In the genomic region with DNA sequence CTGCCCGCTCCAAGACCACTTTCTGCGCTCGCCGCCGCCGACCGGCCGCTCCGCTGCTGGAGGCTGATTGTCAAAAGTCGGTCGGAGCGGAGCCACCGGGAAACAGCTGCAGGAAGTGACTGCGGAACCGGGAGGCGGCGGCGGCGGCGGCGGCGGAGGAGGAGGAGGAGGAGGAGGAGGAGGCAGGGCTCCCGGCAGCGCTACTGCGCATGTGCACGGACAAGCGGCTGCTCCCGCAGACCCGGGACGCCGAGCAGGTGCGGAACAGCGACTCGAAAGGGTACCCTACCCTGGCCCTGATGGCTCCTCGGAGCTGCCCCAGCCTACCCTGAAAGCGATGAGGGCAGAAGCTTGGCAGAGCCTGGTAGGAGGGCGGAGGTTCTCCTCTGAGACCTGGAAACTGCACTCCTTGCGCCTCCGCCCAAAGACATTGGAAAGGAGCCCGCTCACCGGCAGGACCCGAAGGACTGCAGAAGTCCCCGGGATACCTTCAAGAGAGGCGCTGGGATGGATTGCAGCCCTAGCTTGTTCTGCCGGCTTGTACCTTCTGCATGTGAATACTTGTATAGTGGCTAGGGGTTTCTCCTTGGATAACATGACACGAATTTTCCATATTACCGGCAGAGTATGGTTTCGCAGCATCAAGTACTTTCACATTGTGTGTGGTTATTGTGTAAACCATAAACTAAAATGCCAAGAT, we compare ENCODE assay signal across 8 mouse cellular contexts. TPM values are rescaled to one million over a fixed set of nuclear protein-coding genes. Genes with fewer than 3 reads are reported as not detected.
DNase-seq lines count a peak whose midpoint lies in the region; ATAC-seq and TF ChIP-seq lines count a peak whose summit lies in the region.

A gene (minus strand): TSS at position 469 of the 700 bp plus-strand sequence.

- no peaks in the 10 kb centered on the region for H3K27me3 ChIP-seq in forebrain, postnatal 0 days (ENCODE audit: insufficient read depth, low read length)
- no peaks in the 10 kb centered on the region for H3K27me3 ChIP-seq in lung, embryonic 15.5 days

- in situ Hi-C loops in ES-E14 (cut with MboI; ENCODE audit: low sequenced_read_pairs in 2 of 2, unreplicated experiment in 2 of 2): no loop called here

- peaks cover 6 to 14% of the 10 kb centered on the region in 2 experiments; a peak in 3 of 4 replicates for H3K4me1 ChIP-seq in ES-E14 (ENCODE audit: control insufficient read depth in 2 of 2, insufficient read depth in 2 of 2, low read length in 2 of 2, poor library complexity in 1 of 2)
- peaks cover 4% of the 10 kb centered on the region; the same call in 1 of the 2 replicates for H3K4me1 ChIP-seq in forebrain, postnatal 0 days (ENCODE audit: insufficient read depth)
- peaks cover 7% of the 10 kb centered on the region for H3K4me1 ChIP-seq in lung, embryonic 15.5 days
- peaks cover 8% of the 10 kb centered on the region for H3K4me1 ChIP-seq in olfactory bulb, adult 2 months (ENCODE audit: control insufficient read depth, insufficient read depth, low read length)

- no peaks in the 10 kb centered on the region for H3K9me3 ChIP-seq in ES-E14 (ENCODE audit: control insufficient read depth, insufficient read depth, low read depth, low read length)
- H3K9me3 ChIP-seq in forebrain, postnatal 0 days (ENCODE audit: low read length): no peaks in the 10 kb centered on the region
- no peaks in the 10 kb centered on the region for H3K9me3 ChIP-seq in lung, embryonic 15.5 days

- peak; percentile 85 for ATAC-seq in forebrain, postnatal 0 days
- peak; percentile 77; the same call in 1 of the 2 replicates for ATAC-seq in lung, embryonic 15.5 days (ENCODE audit: borderline replicate concordance, extremely low read depth, low FRiP score, low TSS enrichment)

- TF ChIP-seq POLR2A in olfactory bulb, adult 2 months (IDR thresholded peaks at IDR 0.05; ENCODE audit: insufficient read depth, low read depth, low read length): peak; percentile 34; the same call in 1 of the 2 replicates

- peak; percentile 56 for DNase-seq in ES-E14 (ENCODE audit: low read depth, low spot score)
- peak; percentile 90 to 92 for DNase-seq in cerebellum, adult 18-20 months
- DNase-seq in forebrain, postnatal 0 days: peak; percentile 87
- DNase-seq in heart, postnatal 4 days: peak; percentile 87
- DNase-seq in layer of hippocampus, adult 9-10 months (ENCODE audit: low spot score): peak; percentile 26
- peak; percentile 82 to 83 for DNase-seq in thymus, adult 18-20 months

- peak within 1 kb of the TSS; percentile 80 for H3K9ac ChIP-seq in ES-E14 (ENCODE audit: insufficient read depth, low read depth, low read length, poor library complexity, severe bottlenecking)
- peak within 1 kb of the TSS; percentile 85 for H3K9ac ChIP-seq in forebrain, postnatal 0 days
- H3K9ac ChIP-seq in lung, embryonic 15.5 days: peak within 1 kb of the TSS; percentile 58

- H3K27ac ChIP-seq in ES-E14 (ENCODE audit: insufficient read depth, low read depth, low read length, poor library complexity, severe bottlenecking): peak within 1 kb of the TSS; percentile 95
- H3K27ac ChIP-seq in forebrain, postnatal 0 days (ENCODE audit: low read depth, low read length): peak within 1 kb of the TSS; percentile 93
- H3K27ac ChIP-seq in lung, embryonic 15.5 days: peak within 1 kb of the TSS; percentile 32
- H3K27ac ChIP-seq in olfactory bulb, adult 2 months (ENCODE audit: insufficient read depth, low read depth, low read length): peak within 1 kb of the TSS; percentile 89

- TF ChIP-seq CTCF in forebrain, postnatal 0 days (IDR thresholded peaks at IDR 0.05; ENCODE audit: low read depth): no peak
- no peak for TF ChIP-seq CTCF in olfactory bulb, adult 2 months (IDR thresholded peaks at IDR 0.05; ENCODE audit: insufficient read depth, low read depth, low read length)

- H3K4me2 ChIP-seq in forebrain, postnatal 0 days (ENCODE audit: low read depth): peak within 1 kb of the TSS; percentile 58
- H3K4me2 ChIP-seq in lung, embryonic 15.5 days: peak within 1 kb of the TSS; percentile 93

- WGBS in forebrain, postnatal 0 days: 9% methylated on average over 34 of the region's 48 CpGs
- WGBS in lung, embryonic 15.5 days: 3% methylated on average over 31 of the region's 48 CpGs
- WGBS in olfactory bulb, adult 2 months: under 1% methylated on average over 35 of the region's 48 CpGs

- peak within 1 kb of the TSS; percentile 88 to 94 for H3K4me3 ChIP-seq in ES-E14 (ENCODE audit: insufficient read depth in 1 of 2, low read depth in 1 of 2, low read length in 2 of 2, poor library complexity in 1 of 2, severe bottlenecking in 1 of 2)
- H3K4me3 ChIP-seq in forebrain, postnatal 0 days (ENCODE audit: low read depth, low read length): peak within 1 kb of the TSS; percentile 70
- peak within 1 kb of the TSS; percentile 80 for H3K4me3 ChIP-seq in lung, embryonic 15.5 days
- peak within 1 kb of the TSS; percentile 99 for H3K4me3 ChIP-seq in olfactory bulb, adult 2 months (ENCODE audit: insufficient read depth, low read depth, low read length)

- peaks cover 3% of the 10 kb centered on the region for H3K36me3 ChIP-seq in ES-E14 (ENCODE audit: control insufficient read depth, insufficient read depth, low read length, poor library complexity, severe bottlenecking)
- no peaks in the 10 kb centered on the region for H3K36me3 ChIP-seq in forebrain, postnatal 0 days (ENCODE audit: insufficient read depth)
- H3K36me3 ChIP-seq in lung, embryonic 15.5 days: no peaks in the 10 kb centered on the region

TF ChIP-seq in ES-E14, 5 proteins besides CTCF, POLR2A, EP300 and RAD21:
- TF ChIP-seq ZNF384 (IDR thresholded peaks at IDR 0.05; ENCODE audit: low read depth, low read length) (no peak), MAFK (IDR thresholded peaks at IDR 0.05; ENCODE audit: insufficient read depth, low read depth, low read length) (no peak), ZC3H11A (IDR thresholded peaks at IDR 0.05; ENCODE audit: borderline replicate concordance, low read depth, low read length) (no peak), HCFC1 (IDR thresholded peaks at IDR 0.05; ENCODE audit: borderline replicate concordance, insufficient read depth, low read length) (no peak), CHD2 (IDR thresholded peaks at IDR 0.05; ENCODE audit: low read depth, low read length) (no peak)

RNA-seq across cellular contexts. Expression of the gene that starts here (rescaled TPM):
- 30.9 and 39.7 TPM in 2 replicates for total RNA-seq in ES-E14 (2012; rRNA removed)
- 9.5 and 13.9 TPM in 2 replicates for total RNA-seq in forebrain, postnatal 0 days (2014; rRNA removed)
- 3.0 and 4.9 TPM in 2 replicates for polyA plus RNA-seq in forebrain, postnatal 0 days (2015; fragmentation: Nextera tagmentation; extraction: Ambion mirVana)
- 10 to 100 TPM; 13.8 to 14.1 TPM for total RNA-seq in heart, postnatal 4 days (2021)
- 3.2 and 3.5 TPM in 2 replicates for polyA plus RNA-seq in lung, embryonic 15.5 days (2015; fragmentation: Nextera tagmentation; extraction: Ambion mirVana)
- not detected in 2 replicates for polyA plus RNA-seq in olfactory bulb, adult 2 months (2012; ENCODE audit: insufficient read depth, insufficient read length, low replicate concordance, missing spikeins)

Comparison
In these comparisons a context has a peak if more than half of its experiments do, and no peak if none do; other contexts are left out.
1. Peak in every context shown above with its lines: DNase-seq, ATAC-seq, H3K4me3 ChIP-seq and H3K27ac ChIP-seq.
2. DNase-seq: peak in every context shown above with its lines; median percentile 91 in cerebellum, adult 18-20 months; 87 in forebrain, postnatal 0 days; 87 in heart, postnatal 4 days; 82 in thymus, adult 18-20 months; 56 in ES-E14; 26 in layer of hippocampus, adult 9-10 months.
3. H3K27ac ChIP-seq: peak in every context shown above with its lines; median percentile 95 in ES-E14; 93 in forebrain, postnatal 0 days; 89 in olfactory bulb, adult 2 months; 32 in lung, embryonic 15.5 days.